Mouse (Mus musculus) kidney, embryonic 16.5 days (tissue): ENCODE data around the gene Grid1. TPM values are rescaled to one million over a fixed set of nuclear protein-coding genes. Genes with fewer than 3 reads are reported as not detected.

Experiments
- ATAC-seq: fragments of 200-750 bp; cut with Nextera tagmentation; 2 replicates; pipeline ENCODE4 v1.8.0; 2017; ENCODE audit warnings: moderate TSS enrichment; ENCODE audit not compliant: low FRiP score, low TSS enrichment
- H3K27ac ChIP-seq: fragments of 300-500 bp; sonication (generic); 2 replicates; pipeline ENCODE4 v1.5.1; 2014; ENCODE audit warnings: low read length
- H3K27me3 ChIP-seq: fragments of 300-500 bp; sonication (generic); 2 replicates; pipeline ENCODE4 v1.6.1; 2014; ENCODE audit warnings: low read length, control low read depth, mixed read lengths; ENCODE audit not compliant: insufficient read depth
- H3K36me3 ChIP-seq: fragments of 300-500 bp; sonication (generic); 2 replicates; pipeline ENCODE4 v1.6.1; 2014; ENCODE audit warnings: low read length, control low read depth, mixed read lengths; ENCODE audit not compliant: insufficient read depth
- H3K4me1 ChIP-seq: fragments of 300-500 bp; sonication (generic); 2 replicates; pipeline ENCODE4 v1.6.1; 2014; ENCODE audit warnings: low read length, control low read depth, mixed read lengths; ENCODE audit not compliant: insufficient read depth
- H3K4me2 ChIP-seq: fragments of 300-500 bp; sonication (generic); replicated peaks from 2 replicates; pipeline ENCODE4 v1.6.1; 2014; ENCODE audit warnings: low read depth, low read length
- H3K4me3 ChIP-seq: fragments of 300-500 bp; sonication (generic); 2 replicates; pipeline ENCODE4 v1.5.1; 2014; ENCODE audit warnings: mild to moderate bottlenecking, low read length
- H3K9ac ChIP-seq: fragments of 300-500 bp; sonication (generic); replicated peaks from 2 replicates; pipeline ENCODE4 v1.6.1; 2014; ENCODE audit warnings: low read length
- H3K9me3 ChIP-seq: fragments of 300-500 bp; sonication (generic); 2 replicates; pipeline ENCODE4 v1.6.1; 2016; ENCODE audit warnings: low read length, control low read depth
- WGBS: fragments of 180-500 bp; shearing (Covaris S2); extraction: QIAGEN DNeasy Blood & Tissue Kit; methylation state at CpG from one replicate; pipeline ENCODE4 v1.1.7; 2014; 5-methylcytosine and 5-hydroxymethylcytosine counted together
- polyA plus RNA-seq: library from polyadenylated mRNA; unstranded; fragments of >200 nt; fragmentation: Nextera tagmentation; extraction: Ambion mirVana; gene quantifications from 2 replicates; pipeline ENCODE4 v1.2.1, GENCODE M21; 2015

Gene Grid1
- polyA plus RNA-seq, 1 experiment from 2014 or later, result 0.89 TPM

DNA sequence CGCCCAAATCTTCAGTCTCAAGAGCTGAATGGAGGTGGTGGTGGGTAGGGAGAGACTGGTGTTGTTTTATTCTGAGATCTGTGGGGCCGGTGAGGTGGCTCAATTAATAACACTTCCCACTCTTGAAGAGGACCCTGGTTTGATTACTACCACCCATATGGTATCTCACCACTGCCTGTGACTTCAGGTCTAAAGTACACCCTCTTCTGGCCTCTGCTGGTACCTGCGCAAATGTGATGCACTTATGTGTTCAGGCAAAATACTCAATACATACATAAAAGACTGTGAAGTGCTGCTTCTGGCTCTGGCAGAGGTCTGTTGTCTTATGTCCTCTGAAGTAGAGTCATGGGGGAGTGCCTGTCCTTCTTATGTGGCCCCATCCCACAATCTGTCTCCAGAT, 4.3 kb downstream of the Grid1 start:
- H3K9ac ChIP-seq, result no peak overlapping the region
- peaks cover 17% of the 10 kb centered on the region for H3K4me1 ChIP-seq
- no peak overlapping the region for H3K4me2 ChIP-seq
- ATAC-seq, result no peak
- H3K27ac ChIP-seq, result no peak overlapping the region
- WGBS, result 87% methylated on average over 3 of the region's 3 CpGs
- H3K4me3 ChIP-seq, result no peak overlapping the region
- H3K36me3 ChIP-seq, result no peaks in the 10 kb centered on the region
- no peaks in the 10 kb centered on the region for H3K9me3 ChIP-seq
- peaks cover 50% of the 10 kb centered on the region for H3K27me3 ChIP-seq

DNA sequence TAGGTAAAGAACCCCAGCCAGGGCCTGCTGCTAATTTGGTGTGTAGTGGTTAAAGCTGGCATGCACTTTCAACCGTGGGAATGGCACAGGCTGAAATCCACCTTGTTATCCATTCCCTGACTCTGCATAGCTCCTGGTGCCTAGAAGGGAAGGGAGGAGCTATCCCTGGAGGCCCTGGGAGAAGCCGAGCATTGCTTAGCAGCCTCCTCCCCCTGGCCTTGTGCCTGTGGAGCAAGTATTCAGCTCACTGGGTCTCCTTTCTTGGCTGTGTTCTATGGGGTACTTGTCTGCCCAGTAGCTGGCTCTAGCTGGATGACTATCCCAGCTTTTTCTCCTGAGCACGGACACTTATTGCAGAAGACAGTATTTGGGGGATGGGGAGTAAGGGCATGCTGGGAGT, 6.0 kb downstream of the Grid1 start:
- no peak overlapping the region for H3K4me3 ChIP-seq
- H3K27me3 ChIP-seq, result peaks cover 33% of the 10 kb centered on the region
- H3K4me2 ChIP-seq, result no peak overlapping the region
- H3K9ac ChIP-seq, result no peak overlapping the region
- peaks cover 8% of the 10 kb centered on the region; the same call in 1 of the 2 replicates for H3K4me1 ChIP-seq
- no peaks in the 10 kb centered on the region for H3K36me3 ChIP-seq
- WGBS, result 28% methylated on average over 3 of the region's 3 CpGs
- no peak overlapping the region for H3K27ac ChIP-seq
- no peaks in the 10 kb centered on the region for H3K9me3 ChIP-seq
- 0 out of 2 replicates have a peak, but pooled peaks have one; percentile 44 for ATAC-seq

DNA sequence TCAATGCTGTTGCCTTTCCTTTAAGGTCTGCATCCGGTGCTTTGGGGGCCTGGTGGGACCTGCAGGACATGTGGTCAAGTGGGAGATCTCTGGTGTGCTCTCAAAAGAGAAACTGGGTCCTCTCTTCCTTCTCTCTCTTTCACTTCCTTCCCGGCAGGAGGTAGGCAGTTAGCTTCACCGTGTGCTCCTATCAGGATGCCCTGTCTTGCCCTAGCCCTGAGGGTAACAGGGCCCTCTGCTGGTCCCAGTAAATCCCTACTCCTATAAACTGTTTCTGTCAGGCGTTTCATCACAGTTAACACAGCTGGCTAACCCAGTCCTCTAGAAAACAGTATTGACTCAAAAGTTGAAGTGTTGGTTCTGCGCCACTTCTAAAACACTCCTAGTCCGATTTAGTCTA, 9.9 kb downstream of the Grid1 start:
- WGBS, result 65% methylated on average over 6 of the region's 6 CpGs
- H3K4me3 ChIP-seq, result no peak overlapping the region
- ATAC-seq, result no peak
- no peaks in the 10 kb centered on the region for H3K9me3 ChIP-seq
- H3K27ac ChIP-seq, result no peak overlapping the region
- no peak overlapping the region for H3K4me2 ChIP-seq
- no peaks in the 10 kb centered on the region for H3K36me3 ChIP-seq
- H3K9ac ChIP-seq, result no peak overlapping the region
- H3K27me3 ChIP-seq, result no peaks in the 10 kb centered on the region
- H3K4me1 ChIP-seq, result no peaks in the 10 kb centered on the region

DNA sequence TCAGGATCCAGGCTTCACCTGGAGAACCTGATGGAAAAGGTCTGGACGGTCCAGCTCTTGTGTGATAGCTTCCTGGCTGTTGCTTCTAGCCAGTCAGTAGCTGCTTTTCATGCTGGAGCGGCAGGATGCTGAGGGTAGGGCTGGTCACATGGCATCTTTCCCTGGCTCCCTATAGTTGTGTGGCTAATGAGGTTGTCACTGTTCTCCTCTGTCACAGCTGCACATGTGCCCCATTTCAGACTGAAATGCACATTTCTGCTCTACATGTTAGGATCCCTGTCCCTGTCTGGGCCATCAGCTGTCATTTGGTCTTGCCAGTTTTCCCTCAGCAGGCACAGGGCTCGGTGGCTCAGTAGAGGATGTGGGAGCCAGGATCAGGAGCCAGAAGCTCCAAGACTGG, 17.2 kb downstream of the Grid1 start:
- H3K9ac ChIP-seq, result no peak overlapping the region
- no peak overlapping the region for H3K27ac ChIP-seq
- ATAC-seq, result no peak
- no peaks in the 10 kb centered on the region for H3K36me3 ChIP-seq
- WGBS, result 78% methylated on average over 3 of the region's 3 CpGs
- no peaks in the 10 kb centered on the region for H3K27me3 ChIP-seq
- no peak overlapping the region for H3K4me2 ChIP-seq
- no peaks in the 10 kb centered on the region for H3K4me1 ChIP-seq
- no peak overlapping the region for H3K4me3 ChIP-seq
- H3K9me3 ChIP-seq, result no peaks in the 10 kb centered on the region

DNA sequence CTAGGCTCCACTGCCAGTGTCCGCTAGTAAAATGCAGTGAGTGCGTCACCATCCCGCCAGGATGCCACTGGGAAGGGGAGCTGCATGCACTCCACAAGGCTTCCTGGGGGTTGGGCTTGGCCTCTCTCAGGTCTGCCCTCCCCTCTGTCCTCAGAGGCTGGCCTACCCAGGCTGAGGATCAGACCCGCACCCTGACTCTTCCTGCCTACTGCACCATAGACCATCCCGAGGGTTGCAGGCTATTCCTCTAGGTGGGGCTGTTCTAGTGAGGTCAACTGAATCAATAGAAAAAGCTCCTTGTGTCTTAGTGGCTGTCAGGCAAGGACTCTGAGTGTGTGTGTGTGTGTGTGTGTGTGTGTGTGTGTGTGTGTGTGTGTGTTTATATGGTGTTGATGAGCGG, 19.1 kb downstream of the Grid1 start:
- ATAC-seq, result no peak
- Histone ChIP-seq H3K9me3 (no peaks in the 10 kb centered on the region), H3K27me3 (no peaks in the 10 kb centered on the region), H3K4me3 (no peak overlapping the region), H3K4me2 (no peak overlapping the region), H3K27ac (no peak overlapping the region), H3K36me3 (no peaks in the 10 kb centered on the region), H3K9ac (no peak overlapping the region), H3K4me1 (no peaks in the 10 kb centered on the region)
- WGBS, result 70% methylated on average over 6 of the region's 6 CpGs

DNA sequence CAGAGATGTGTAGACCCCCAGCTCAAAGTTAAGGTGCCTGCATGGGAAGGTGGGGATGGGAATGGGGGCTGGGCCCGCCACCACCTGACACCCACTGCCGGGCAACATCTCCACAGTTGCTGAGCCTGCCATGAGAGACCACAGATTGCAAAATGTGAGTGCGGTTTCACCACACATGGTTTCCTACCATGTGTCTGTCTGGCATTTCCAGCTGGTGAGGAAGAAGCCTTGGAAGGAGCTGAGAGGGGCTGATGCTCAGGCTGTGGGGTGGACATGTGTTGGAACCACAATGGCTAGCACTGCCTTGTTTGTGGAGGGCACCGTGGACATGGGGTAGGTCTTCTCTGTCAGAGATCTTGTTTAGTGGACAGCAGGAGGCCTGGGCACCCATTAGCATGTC, 20.0 kb downstream of the Grid1 start:
- Histone ChIP-seq H3K4me3 (no peak overlapping the region), H3K4me1 (no peaks in the 10 kb centered on the region), H3K36me3 (no peaks in the 10 kb centered on the region), H3K27me3 (no peaks in the 10 kb centered on the region), H3K4me2 (no peak overlapping the region), H3K9me3 (no peaks in the 10 kb centered on the region), H3K9ac (no peak overlapping the region), H3K27ac (no peak overlapping the region)
- 89% methylated on average over 4 of the region's 4 CpGs for WGBS
- no peak for ATAC-seq

DNA sequence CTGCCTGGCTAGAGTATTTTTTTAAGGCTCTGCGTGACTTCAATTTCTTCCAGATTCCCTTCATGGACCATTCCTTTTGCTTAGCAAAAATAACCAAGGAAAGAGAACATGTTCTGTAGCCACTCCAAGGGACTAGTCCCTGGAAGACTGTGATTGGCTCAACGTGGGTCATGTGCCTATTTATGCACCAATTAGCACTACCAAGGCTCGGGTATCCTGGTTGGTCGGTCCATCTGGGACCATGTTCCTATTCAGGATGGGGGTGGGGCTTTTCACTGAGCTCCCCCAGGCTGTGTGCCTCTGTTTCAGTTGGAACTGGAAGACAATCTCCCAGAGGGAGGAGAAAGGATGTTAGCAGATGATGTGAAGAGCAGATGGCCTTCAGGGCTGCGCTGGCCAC, 23.7 kb downstream of the Grid1 start:
- WGBS, result 76% methylated on average over 5 of the region's 5 CpGs
- Histone ChIP-seq H3K36me3 (no peaks in the 10 kb centered on the region), H3K9me3 (no peaks in the 10 kb centered on the region), H3K4me2 (no peak overlapping the region), H3K27me3 (no peaks in the 10 kb centered on the region), H3K9ac (no peak overlapping the region), H3K27ac (no peak overlapping the region), H3K4me1 (no peaks in the 10 kb centered on the region), H3K4me3 (no peak overlapping the region)
- ATAC-seq, result no peak

DNA sequence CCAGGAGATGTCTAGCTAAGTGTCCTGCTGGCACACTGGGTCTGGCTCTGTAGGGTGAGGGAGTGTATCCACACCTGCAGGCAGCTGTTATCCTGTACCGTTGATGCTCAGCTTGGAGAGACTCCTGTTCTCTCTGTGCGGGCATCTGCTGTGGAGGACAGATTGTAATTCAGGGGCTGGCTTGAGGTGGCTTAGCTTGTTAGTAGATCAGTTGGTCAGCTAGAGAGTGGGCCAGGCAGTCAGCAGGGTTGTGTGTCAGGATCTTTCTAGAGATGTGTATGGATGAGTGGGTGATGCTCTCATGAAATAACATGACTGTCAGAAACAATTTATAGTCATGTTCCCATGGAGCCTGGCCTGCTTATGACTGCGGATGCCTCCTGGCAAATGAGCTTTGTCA, 24.3 kb downstream of the Grid1 start:
- Histone ChIP-seq H3K4me2 (no peak overlapping the region), H3K36me3 (no peaks in the 10 kb centered on the region), H3K4me1 (no peaks in the 10 kb centered on the region), H3K27me3 (no peaks in the 10 kb centered on the region), H3K9me3 (no peaks in the 10 kb centered on the region), H3K27ac (no peak overlapping the region), H3K4me3 (no peak overlapping the region), H3K9ac (no peak overlapping the region)
- no peak for ATAC-seq
- WGBS, result 85% methylated on average over 3 of the region's 3 CpGs

DNA sequence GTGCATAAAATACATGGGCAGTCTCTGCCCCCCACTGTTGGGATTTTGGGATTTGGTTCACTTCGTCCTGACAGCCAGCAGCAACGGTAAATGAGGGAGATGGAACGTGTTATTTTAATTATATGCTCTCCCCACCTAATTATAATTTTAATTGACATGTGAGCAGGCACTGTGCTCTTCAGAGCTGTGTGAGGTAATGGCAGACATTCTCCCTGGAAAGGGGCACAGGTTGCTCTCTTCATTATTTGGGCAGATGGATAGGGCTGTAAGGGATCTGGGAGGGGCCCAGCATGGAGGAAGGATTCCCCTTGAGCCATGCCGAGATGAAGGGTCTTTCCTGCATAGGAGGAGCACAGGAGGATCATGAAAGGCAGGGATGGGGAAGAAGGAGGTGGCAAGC, 26.9 kb downstream of the Grid1 start:
- no peak overlapping the region for H3K9ac ChIP-seq
- ATAC-seq, result no peak
- WGBS, result 58% methylated on average over 4 of the region's 4 CpGs
- no peaks in the 10 kb centered on the region for H3K36me3 ChIP-seq
- H3K4me3 ChIP-seq, result no peak overlapping the region
- H3K27ac ChIP-seq, result no peak overlapping the region
- no peak overlapping the region for H3K4me2 ChIP-seq
- no peaks in the 10 kb centered on the region for H3K4me1 ChIP-seq
- H3K9me3 ChIP-seq, result no peaks in the 10 kb centered on the region
- no peaks in the 10 kb centered on the region for H3K27me3 ChIP-seq

DNA sequence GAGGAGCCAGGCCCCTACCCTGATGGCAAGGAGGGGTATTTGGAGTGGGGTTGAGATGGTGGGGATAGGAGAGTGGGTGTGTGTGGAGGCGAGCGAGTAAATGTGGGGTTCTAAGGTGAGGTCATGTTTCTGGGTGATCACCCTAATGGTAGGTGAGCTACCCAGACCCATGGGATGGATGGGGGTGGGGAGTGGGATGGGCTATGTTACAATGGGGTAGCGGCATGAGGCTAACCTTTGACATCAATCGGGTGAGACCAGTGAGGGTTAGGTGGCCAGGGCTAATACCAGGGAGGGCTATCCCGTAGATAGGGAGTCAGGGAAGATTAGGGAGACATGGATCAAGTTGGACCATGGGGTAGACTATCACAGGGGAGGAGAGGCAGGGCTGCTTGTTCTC, 27.7 kb downstream of the Grid1 start:
- WGBS, result 85% methylated on average over 5 of the region's 5 CpGs
- H3K36me3 ChIP-seq, result no peaks in the 10 kb centered on the region
- no peaks in the 10 kb centered on the region for H3K9me3 ChIP-seq
- H3K9ac ChIP-seq, result no peak overlapping the region
- no peak overlapping the region for H3K4me3 ChIP-seq
- H3K27ac ChIP-seq, result no peak overlapping the region
- peak; percentile 27; the same call in 1 of the 2 replicates for ATAC-seq
- H3K4me2 ChIP-seq, result no peak overlapping the region
- H3K27me3 ChIP-seq, result no peaks in the 10 kb centered on the region
- no peaks in the 10 kb centered on the region for H3K4me1 ChIP-seq
